In genomic region chr3:95229781-95230494, GRCm38 (mm10) we compare ENCODE assay signal across 1 mouse cellular context.
TF ChIP-seq lines count a peak whose summit lies in the region.

No protein-coding gene starts in this region.

TF ChIP-seq in CH12.LX, 34 proteins besides CTCF, POLR2A, EP300 and RAD21:
- TF ChIP-seq NELFE (IDR thresholded peaks at IDR 0.05; ENCODE audit: low read depth, low read length) = peak; percentile 15; the same call in 1 of the 2 replicates
- peak; percentile 45; the same call in 1 of the 2 replicates for TF ChIP-seq TCF12 (IDR thresholded peaks at IDR 0.05; ENCODE audit: low read depth, low read length)
- TF ChIP-seq MAZ (IDR thresholded peaks at IDR 0.05; ENCODE audit: low read depth, low read length) = peak; percentile 80; the same call in 1 of the 2 replicates
- no peak for TF ChIP-seq USF2 (conservative IDR thresholded peaks at IDR 0.05; ENCODE audit: low read depth, low read length)
- TF ChIP-seq CHD2 (IDR thresholded peaks at IDR 0.05; ENCODE audit: low read length) = peak; percentile 28
- no peak for TF ChIP-seq KAT2A (IDR thresholded peaks at IDR 0.05; ENCODE audit: insufficient replicate concordance, low read length)
- TF ChIP-seq SIN3A (IDR thresholded peaks at IDR 0.05; ENCODE audit: low read length) = peak; percentile 72
TF ChIP-seq in CH12.LX: peak in this region for 5.
